Mouse (Mus musculus) lung, embryonic 15.5 days (tissue): ENCODE data around the gene Lrfn4. TPM values are rescaled to one million over a fixed set of nuclear protein-coding genes. Genes with fewer than 3 reads are reported as not detected.
"Not testable (repeated sequence)": the region's sequence is repeated elsewhere in the genome, so short reads cannot be mapped to it uniquely, and the experiment has no call there.

Experiments used
- ATAC-seq: fragments of 200-750 bp; cut with Nextera tagmentation; 2 replicates; pipeline ENCODE4 v1.8.0; 2017; ENCODE audit warnings: moderate number of reproducible peaks, borderline replicate concordance; ENCODE audit not compliant: low FRiP score, low TSS enrichment; ENCODE audit errors: extremely low read depth
- H3K27ac ChIP-seq: fragments of 300-500 bp; sonication (generic); 2 replicates; pipeline ENCODE4 v1.5.1; 2015; ENCODE audit warnings: moderate library complexity, mild to moderate bottlenecking, inconsistent platforms
- H3K27me3 ChIP-seq: fragments of 300-500 bp; sonication (generic); 2 replicates; pipeline ENCODE4 v1.6.1; 2015; ENCODE audit warnings: inconsistent platforms
- H3K36me3 ChIP-seq: fragments of 300-500 bp; sonication (generic); 2 replicates; pipeline ENCODE4 v1.6.1; 2015; ENCODE audit warnings: inconsistent platforms
- H3K4me1 ChIP-seq: fragments of 300-500 bp; sonication (generic); 2 replicates; pipeline ENCODE4 v1.6.1; 2015; ENCODE audit warnings: inconsistent platforms
- H3K4me2 ChIP-seq: fragments of 300-500 bp; sonication (generic); 2 replicates; pipeline ENCODE4 v1.6.1; 2015; ENCODE audit warnings: inconsistent platforms, mild to moderate bottlenecking, moderate library complexity
- H3K4me3 ChIP-seq: fragments of 300-500 bp; sonication (generic); 2 replicates; pipeline ENCODE4 v1.5.1; 2015; ENCODE audit warnings: mild to moderate bottlenecking, inconsistent platforms
- H3K9ac ChIP-seq: fragments of 300-500 bp; sonication (generic); 2 replicates; pipeline ENCODE4 v1.6.1; 2015; ENCODE audit warnings: inconsistent platforms
- H3K9me3 ChIP-seq: fragments of 300-500 bp; sonication (generic); 2 replicates; pipeline ENCODE4 v1.6.1; 2016; ENCODE audit warnings: inconsistent platforms
- WGBS: fragments of 180-500 bp; shearing (Covaris S2); methylation state at CpG from one replicate; pipeline ENCODE4 v1.1.7; 2015; 5-methylcytosine and 5-hydroxymethylcytosine counted together
- polyA plus RNA-seq: library from polyadenylated mRNA; unstranded; fragments of >200 nt; fragmentation: Nextera tagmentation; extraction: Ambion mirVana; gene quantifications from 2 replicates; pipeline ENCODE4 v1.2.1, GENCODE M21; 2015

The Lrfn4 gene
- polyA plus RNA-seq, 1 experiment from 2014 or later, result 6.5 TPM

DNA sequence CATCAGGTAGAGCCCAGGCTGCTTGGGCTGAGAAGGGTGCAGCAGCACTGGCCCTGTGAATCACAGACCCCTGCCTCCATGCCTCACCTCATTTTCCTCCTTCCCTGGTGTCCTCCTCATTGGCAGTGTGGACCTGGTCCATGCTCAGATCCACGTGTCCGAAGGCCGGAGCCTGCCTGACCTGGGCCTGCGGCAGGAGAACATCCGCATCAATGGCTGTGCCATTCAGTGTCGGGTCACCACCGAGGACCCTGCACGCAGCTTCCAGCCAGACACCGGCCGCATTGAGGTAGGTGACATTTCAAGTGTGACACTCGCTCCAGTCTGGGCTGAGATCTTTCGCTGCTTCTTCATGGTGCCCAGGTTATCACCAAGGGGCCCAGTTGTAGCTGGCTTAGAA, 8.1 kb downstream of the Lrfn4 start:
- WGBS, result 91% methylated on average over 12 of the region's 12 CpGs
- no peaks in the 10 kb centered on the region for H3K27me3 ChIP-seq
- no peak overlapping the region for H3K4me3 ChIP-seq
- H3K4me2 ChIP-seq, result no peak overlapping the region
- H3K27ac ChIP-seq, result no peak overlapping the region
- no peak overlapping the region for H3K9ac ChIP-seq
- peaks cover 8% of the 10 kb centered on the region for H3K36me3 ChIP-seq
- H3K4me1 ChIP-seq, result peaks cover 13% of the 10 kb centered on the region; the same call in 1 of the 2 replicates
- no peaks in the 10 kb centered on the region for H3K9me3 ChIP-seq
- no peak for ATAC-seq

- no peak overlapping the region for H3K9ac ChIP-seq
- no peak overlapping the region for H3K27ac ChIP-seq
Measured at GRCm38 (mm10) chr19:4605654-4606053, 9.8 kb downstream of the Lrfn4 start.

GRCm38 (mm10) chr19:4603801-4604723, 11.4 kb downstream of the Lrfn4 start:
- Histone ChIP-seq H3K36me3 (no peaks in the 10 kb centered on the region), H3K9me3 (no peaks in the 10 kb centered on the region), H3K4me3 (no peak overlapping the region), H3K9ac (no peak overlapping the region), H3K4me1 (peaks cover 13% of the 10 kb centered on the region; the same call in 1 of the 2 replicates), H3K4me2 (0 out of 2 replicates have a peak overlapping the region, but pooled peaks have one; percentile 16), H3K27me3 (no peaks in the 10 kb centered on the region), H3K27ac (no peak overlapping the region)
- peak; percentile 56 for ATAC-seq
- WGBS, result 37% methylated on average over 24 of the region's 24 CpGs

More at GRCm38 (mm10) chr19:4605654-4606053, 9.8 kb downstream of the Lrfn4 start:
- Histone ChIP-seq H3K4me3 (no peak overlapping the region), H3K9me3 (no peaks in the 10 kb centered on the region), H3K4me2 (no peak overlapping the region), H3K36me3 (no peaks in the 10 kb centered on the region), H3K4me1 (peaks cover 13% of the 10 kb centered on the region; the same call in 1 of the 2 replicates), H3K27me3 (no peaks in the 10 kb centered on the region)
- no peak for ATAC-seq
- 65% methylated on average over 4 of the region's 4 CpGs for WGBS

DNA sequence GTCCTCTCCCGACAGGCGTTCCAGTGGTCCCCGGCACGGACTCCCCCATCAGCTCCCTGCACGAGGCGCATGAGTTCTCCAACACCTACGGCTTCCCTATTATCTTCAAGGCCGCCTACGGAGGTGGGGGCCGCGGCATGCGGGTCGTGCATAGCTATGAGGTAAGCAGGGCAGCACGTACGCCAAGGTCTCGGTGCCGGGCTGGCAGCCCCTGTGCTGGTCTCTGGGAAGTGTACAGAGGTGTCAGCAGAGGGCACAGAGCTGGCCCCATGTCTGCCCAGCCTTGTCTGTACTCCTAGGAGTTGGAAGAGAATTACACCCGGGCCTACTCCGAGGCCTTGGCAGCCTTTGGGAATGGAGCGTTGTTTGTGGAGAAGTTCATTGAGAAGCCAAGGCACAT, 13.0 kb downstream of the Lrfn4 start:
- no peak for ATAC-seq
- Histone ChIP-seq H3K27me3 (no peaks in the 10 kb centered on the region), H3K9me3 (no peaks in the 10 kb centered on the region), H3K27ac (no peak overlapping the region), H3K4me3 (no peak overlapping the region), H3K36me3 (no peaks in the 10 kb centered on the region), H3K9ac (no peak overlapping the region), H3K4me1 (peaks cover 13% of the 10 kb centered on the region; the same call in 1 of the 2 replicates), H3K4me2 (no peak overlapping the region)
- 82% methylated on average over 20 of the region's 20 CpGs for WGBS

- no peaks in the 10 kb centered on the region for H3K36me3 ChIP-seq
- no peak overlapping the region for H3K27ac ChIP-seq
- no peak overlapping the region for H3K4me3 ChIP-seq
- no peak overlapping the region for H3K4me2 ChIP-seq
- no peak overlapping the region for H3K9ac ChIP-seq
- H3K4me1 ChIP-seq, result no peaks in the 10 kb centered on the region
- H3K9me3 ChIP-seq, result no peaks in the 10 kb centered on the region
- H3K27me3 ChIP-seq, result no peaks in the 10 kb centered on the region
- WGBS, result 40% methylated on average over 2 of the region's 2 CpGs
- no peak for ATAC-seq
Measured at GRCm38 (mm10) chr19:4596071-4596470, 19.4 kb downstream of the Lrfn4 start.

GRCm38 (mm10) chr19:4593792-4594522, 21.5 kb downstream of the Lrfn4 start:
- H3K9me3 ChIP-seq, result no peaks in the 10 kb centered on the region
- H3K4me3 ChIP-seq, result no peak overlapping the region
- H3K4me1 ChIP-seq, result no peaks in the 10 kb centered on the region
- H3K27me3 ChIP-seq, result no peaks in the 10 kb centered on the region
- H3K36me3 ChIP-seq, result no peaks in the 10 kb centered on the region
- no peak overlapping the region for H3K27ac ChIP-seq
- no peak overlapping the region for H3K4me2 ChIP-seq
- H3K9ac ChIP-seq, result no peak overlapping the region
- 62% methylated on average over 7 of the region's 7 CpGs for WGBS
- ATAC-seq, result no peak

GRCm38 (mm10) chr19:4590025-4590424, 25.4 kb downstream of the Lrfn4 start:
- WGBS, result 46% methylated on average over 3 of the region's 3 CpGs
- Histone ChIP-seq H3K9me3 (no peaks in the 10 kb centered on the region), H3K9ac (no peak overlapping the region), H3K4me2 (no peak overlapping the region), H3K4me3 (no peak overlapping the region), H3K27ac (no peak overlapping the region), H3K36me3 (no peaks in the 10 kb centered on the region), H3K4me1 (no peaks in the 10 kb centered on the region), H3K27me3 (no peaks in the 10 kb centered on the region)
- ATAC-seq, result no peak

GRCm38 (mm10) chr19:4589081-4589480, 26.4 kb downstream of the Lrfn4 start:
- Histone ChIP-seq H3K4me2 (no peak overlapping the region), H3K4me1 (no peaks in the 10 kb centered on the region), H3K27ac (no peak overlapping the region), H3K36me3 (no peaks in the 10 kb centered on the region), H3K27me3 (no peaks in the 10 kb centered on the region), H3K4me3 (no peak overlapping the region), H3K9ac (no peak overlapping the region), H3K9me3 (no peaks in the 10 kb centered on the region)
- ATAC-seq, result no peak
- WGBS, result 52% methylated on average over 1 of the region's 1 CpGs

DNA sequence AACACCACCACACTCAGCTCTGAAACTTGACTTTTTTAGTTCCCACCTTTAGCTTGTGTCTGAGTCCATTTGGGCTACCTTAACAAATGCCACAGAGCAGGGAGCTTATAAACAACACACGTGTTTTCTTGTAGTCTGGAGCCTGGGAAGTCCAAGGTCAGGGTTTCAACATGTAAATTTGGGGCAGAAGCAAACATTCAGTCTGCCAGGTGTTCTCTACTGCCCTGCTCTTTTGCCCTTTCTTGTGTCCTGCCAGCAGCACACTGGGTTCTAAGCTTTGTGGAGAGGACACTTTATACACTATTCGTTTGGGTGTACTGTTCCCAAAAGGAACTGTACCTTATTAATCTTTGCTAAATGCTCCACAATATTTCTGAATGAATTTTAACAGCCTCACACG, 27.0 kb downstream of the Lrfn4 start:
- no peaks in the 10 kb centered on the region for H3K4me1 ChIP-seq
- no peaks in the 10 kb centered on the region for H3K36me3 ChIP-seq
- 57% methylated on average over 3 of the region's 3 CpGs for WGBS
- no peak overlapping the region for H3K4me2 ChIP-seq
- no peaks in the 10 kb centered on the region for H3K9me3 ChIP-seq
- no peak for ATAC-seq
- H3K27ac ChIP-seq, result no peak overlapping the region
- no peak overlapping the region for H3K9ac ChIP-seq
- H3K4me3 ChIP-seq, result no peak overlapping the region
- no peaks in the 10 kb centered on the region for H3K27me3 ChIP-seq

GRCm38 (mm10) chr19:4587426-4587825, 28.0 kb downstream of the Lrfn4 start:
- no peak overlapping the region for H3K4me3 ChIP-seq
- no peaks in the 10 kb centered on the region for H3K4me1 ChIP-seq
- 55% methylated on average over 2 of the region's 2 CpGs for WGBS
- no peak overlapping the region for H3K27ac ChIP-seq
- no peaks in the 10 kb centered on the region for H3K36me3 ChIP-seq
- H3K4me2 ChIP-seq, result no peak overlapping the region
- no peak for ATAC-seq
- H3K27me3 ChIP-seq, result no peaks in the 10 kb centered on the region
- H3K9me3 ChIP-seq, result no peaks in the 10 kb centered on the region
- no peak overlapping the region for H3K9ac ChIP-seq

DNA sequence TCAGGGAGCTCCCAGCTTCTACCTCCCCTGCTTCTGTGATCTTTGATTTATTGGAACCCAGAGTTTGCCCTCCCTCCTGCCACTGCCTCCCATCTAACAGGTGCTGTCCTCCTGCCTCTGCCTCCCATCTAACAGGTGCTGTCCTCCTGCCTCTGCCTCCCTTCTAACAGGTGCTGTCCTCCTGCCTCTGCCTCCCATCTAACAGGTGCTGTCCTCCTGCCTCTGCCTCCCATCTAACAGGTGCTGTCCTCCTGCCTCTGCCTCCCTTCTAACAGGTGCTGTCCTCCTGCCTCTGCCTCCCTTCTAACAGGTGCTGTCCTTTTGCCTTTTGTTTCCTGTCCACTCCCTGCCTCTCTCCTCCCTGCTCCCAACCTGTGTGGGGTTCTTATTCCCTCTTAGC, 28.7 kb downstream of the Lrfn4 start:
- H3K27ac ChIP-seq, H3K27me3 ChIP-seq, H3K9ac ChIP-seq, H3K36me3 ChIP-seq, H3K4me1 ChIP-seq, H3K4me3 ChIP-seq, H3K4me2 ChIP-seq, H3K9me3 ChIP-seq, ATAC-seq: not testable (repeated sequence)

GRCm38 (mm10) chr19:4583856-4584255, 31.6 kb downstream of the Lrfn4 start:
- Histone ChIP-seq H3K9ac (no peak overlapping the region), H3K4me2 (no peak overlapping the region), H3K4me1 (no peaks in the 10 kb centered on the region), H3K4me3 (no peak overlapping the region), H3K9me3 (no peaks in the 10 kb centered on the region), H3K27ac (no peak overlapping the region), H3K36me3 (no peaks in the 10 kb centered on the region), H3K27me3 (no peaks in the 10 kb centered on the region)
- WGBS, result 47% methylated on average over 2 of the region's 2 CpGs
- ATAC-seq, result no peak
